Mouse (Mus musculus): ENCODE results near the gene Atg9b.

Atg9b gene

DNA sequence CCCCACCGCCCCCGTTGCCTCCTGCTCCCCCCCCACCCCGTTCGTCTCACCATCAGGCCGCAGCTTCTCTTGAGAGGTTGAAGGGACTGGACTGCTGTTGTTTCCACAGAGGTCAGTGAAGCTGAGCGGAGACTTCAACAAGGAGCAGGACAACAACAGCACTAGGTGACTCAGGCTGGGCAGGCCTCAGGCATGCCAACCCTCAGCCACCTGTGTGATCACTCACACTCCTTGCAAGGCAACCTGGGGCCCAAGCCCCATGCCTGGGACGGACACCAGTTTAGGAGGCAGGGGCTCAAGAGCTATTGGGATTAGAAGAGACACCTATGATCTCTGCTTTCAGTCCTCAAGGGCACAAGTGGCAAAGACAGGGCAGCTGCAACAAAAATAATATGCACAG lies at the start of gene Atg9b:
Atg9b (minus strand) TSS at position 280 of the 400 bp plus-strand sequence.
- no peak for DNase-seq

DNA sequence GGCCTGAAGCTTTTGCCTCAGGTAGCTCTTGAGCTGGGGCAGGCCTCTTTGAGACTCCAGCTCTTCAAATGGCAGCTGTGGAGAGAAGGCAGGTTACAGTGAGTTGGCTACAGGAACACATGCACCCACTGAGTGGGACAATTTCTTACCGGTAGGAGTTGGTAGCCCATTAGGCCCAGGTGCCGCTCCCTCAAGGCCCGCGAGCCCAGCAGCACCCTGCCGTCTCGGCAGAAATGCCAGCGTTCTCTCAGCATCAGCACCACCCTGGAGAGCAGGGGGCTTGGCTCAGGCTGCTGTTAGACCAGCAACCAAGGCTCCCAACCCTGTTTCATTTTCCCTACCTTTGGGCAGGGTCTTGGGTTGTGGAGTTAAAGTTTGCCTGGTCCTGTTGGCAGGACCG lies 49.2 kb upstream of the Atg9b start:
- peak; percentile 92 for DNase-seq

DNA sequence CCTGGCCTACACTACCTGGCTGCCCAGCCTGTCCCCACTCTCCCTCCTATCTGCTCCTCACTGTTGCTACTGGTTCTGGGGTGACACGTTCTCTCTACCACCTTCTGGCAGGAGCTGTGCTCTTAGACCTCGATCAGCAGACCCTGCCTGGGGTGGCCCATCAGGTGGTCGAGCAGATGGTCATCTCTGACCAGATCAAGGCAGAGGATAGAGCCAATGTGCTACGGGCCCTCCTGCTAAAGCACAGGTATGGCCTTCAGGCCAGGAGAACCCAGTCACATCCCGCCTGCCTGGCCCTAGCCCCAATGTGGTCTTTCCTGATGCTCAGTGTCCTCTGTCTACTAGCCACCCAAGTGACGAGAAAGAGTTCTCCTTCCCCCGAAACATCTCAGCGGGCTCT lies 42.0 kb upstream of the Atg9b start:
- peak; percentile 90 for DNase-seq

DNA sequence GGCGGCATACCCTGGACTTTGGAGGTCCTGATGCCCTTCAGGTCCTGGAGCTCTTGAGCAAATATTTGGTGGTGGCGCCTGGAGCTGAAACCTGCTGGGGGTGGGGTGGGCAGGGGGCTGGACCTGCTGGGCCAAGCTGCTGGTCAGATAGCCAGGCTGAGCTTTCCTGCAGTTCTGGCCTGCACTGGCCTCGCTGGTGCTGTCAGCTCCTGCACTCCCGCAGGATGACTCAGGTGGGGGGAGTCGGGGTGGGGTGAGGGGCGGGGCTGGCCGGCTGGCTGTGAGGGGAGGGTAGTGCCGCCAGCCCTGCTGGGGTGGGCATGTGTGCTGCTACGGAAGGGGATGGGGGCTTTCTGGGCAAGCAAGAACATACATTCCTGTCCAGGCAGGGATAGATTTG lies 36.7 kb upstream of the Atg9b start:
- DNase-seq: no peak

DNA sequence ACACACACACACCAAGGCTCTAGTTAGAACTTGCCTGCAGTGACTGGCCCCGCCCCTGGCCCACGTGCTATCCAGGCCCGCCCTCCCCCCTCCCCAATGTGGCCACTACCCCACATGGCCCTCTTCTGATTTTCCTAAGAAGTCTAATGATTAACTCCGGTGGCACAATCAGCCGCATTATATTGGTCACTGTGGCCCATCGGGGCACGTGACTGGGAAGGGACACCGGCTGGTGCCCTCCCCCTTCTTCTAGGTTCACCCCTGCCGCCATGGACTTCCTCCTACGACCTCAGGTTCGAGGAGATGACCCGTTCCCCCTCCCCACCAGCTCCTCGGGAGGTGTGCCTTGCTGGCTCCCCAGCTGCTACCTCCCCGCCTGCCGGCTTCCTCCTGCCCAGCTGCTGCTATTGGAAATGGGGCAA lies 36.0 kb upstream of the Atg9b start:
- DNase-seq: peak; percentile 90

DNA sequence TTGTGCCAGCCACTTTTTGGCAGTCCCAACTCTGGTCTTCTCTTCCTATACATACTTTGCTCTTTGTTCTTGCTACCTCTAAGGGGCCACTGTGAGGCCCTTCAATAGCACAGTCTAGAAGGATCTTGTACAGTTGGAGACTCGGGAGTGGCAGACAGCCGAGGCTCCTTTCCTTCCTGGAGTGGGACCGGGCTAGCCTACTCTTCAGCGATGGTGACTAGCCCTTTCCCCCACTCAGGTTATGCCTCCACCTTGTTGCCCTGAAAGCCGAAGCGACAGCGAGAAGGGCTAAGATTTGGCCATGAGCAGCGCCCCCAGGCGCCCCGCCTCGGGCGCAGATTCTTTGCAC lies 35.3 kb upstream of the Atg9b start:
- peak; percentile 92 for DNase-seq

DNA sequence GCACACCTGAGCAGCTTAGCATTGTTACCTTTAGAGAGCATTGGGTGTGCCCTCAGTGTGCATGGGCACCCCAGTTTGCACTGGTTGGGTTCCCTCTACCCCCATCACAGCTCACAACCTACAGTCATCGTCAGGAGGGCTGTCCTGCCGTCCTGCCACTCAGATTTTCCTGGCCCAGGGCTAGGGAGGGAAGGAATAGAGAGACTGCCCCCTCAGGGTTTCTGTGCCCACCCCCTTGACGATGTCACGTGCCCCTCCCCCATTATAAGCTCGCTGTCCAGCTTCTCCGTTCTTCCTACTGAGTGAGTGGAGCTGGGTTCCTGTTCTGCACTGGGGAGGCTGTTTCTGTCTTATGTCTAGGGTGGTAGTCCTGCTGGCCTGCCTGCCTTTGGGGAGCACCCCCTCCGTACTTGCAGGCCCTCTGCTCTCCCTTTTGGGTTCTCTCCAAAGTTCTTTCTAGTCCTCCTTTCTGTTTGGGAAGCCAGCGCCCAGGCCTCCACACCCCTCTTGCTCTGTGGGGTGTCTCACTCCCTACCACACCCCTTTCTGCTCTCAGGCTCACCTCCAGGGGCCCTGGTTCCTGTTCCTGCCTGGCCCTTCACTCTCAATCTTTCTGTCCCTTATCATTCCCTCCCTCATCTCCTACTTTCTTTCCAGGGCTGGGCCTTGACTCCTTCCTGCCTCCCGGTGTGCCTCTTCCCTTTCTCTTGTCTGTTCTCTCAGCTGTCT lies 34.8 kb upstream of the Atg9b start:
- DNase-seq: peak; percentile 94

DNA sequence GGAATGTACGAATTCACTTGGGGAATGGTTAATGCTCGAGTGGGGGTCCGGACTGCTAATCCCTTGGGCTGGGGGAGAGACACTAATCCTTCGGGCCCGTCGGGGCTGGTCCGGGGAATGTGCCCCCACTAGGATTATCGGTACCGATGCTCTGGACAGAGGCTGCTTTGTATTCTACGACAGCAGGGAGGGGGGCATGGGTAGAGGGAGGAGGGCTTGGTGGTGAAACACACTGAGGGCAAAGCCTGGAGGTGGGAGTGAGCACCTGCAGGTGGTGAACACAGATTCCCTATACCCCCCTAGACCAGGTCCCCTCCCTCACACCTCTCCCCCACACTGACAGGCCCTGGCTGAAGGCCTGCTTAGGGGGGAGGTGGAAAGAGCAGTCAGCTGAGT lies 34.1 kb upstream of the Atg9b start:
- peak; percentile 97 for DNase-seq

DNA sequence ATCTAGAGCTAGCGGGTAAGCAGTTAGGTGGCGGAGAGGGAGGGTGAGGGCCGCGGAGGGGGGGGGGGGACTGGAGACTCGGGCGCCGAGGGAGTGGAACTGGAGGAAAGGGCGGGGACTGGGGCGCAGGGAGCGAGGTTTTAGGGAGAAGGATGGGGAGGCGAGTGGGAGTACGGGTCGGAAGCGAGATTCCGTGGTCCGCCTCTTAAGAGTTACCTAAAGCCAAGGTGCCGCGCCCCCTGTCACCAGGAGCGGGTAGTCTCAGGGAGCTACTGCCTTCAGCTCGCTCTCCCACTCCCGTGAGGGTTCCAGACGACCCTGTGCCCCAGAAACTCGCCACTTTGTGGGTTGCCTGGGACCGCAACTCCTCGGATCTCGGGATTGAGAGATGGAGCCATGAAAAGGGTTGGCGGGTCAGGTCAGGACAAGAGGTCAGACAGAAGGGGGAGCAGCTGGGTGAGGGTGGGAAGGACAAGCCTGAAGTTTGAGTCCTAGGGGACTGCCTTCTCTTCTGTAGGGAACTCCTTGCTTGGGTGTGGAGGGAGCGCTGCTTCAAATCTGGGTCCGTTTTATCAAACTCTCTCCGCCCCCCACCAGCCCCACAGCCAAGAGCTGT lies 33.6 kb upstream of the Atg9b start:
- DNase-seq: no peak

DNA sequence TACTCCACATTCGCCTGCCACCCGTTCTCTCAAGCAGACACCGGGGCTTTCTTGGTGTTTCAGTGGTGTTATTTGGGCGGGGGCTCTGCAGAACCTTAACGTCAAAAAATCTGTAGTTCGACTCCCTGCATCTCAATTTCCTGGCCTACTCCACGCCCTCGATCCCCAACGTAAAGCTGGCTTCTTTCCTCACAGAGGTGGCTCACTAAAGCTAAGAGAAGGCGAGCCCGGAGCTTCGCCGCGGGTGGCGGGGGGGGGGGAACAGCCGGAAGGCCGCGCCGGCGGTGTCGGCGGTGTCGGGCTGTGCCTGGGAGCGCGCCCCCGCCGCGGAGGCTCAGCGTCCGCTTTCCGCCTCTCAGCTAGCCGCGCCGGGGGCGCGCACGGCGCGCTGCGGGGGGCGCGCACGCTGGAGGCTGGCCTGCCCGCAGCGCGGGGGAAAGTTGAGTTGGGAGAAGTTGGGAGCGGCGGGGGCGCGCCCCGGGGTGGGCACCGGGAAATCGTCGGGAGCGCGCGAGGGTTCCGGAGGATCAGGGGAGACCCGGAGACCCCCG lies 33.0 kb upstream of the Atg9b start:
- DNase-seq: peak; percentile 99

DNA sequence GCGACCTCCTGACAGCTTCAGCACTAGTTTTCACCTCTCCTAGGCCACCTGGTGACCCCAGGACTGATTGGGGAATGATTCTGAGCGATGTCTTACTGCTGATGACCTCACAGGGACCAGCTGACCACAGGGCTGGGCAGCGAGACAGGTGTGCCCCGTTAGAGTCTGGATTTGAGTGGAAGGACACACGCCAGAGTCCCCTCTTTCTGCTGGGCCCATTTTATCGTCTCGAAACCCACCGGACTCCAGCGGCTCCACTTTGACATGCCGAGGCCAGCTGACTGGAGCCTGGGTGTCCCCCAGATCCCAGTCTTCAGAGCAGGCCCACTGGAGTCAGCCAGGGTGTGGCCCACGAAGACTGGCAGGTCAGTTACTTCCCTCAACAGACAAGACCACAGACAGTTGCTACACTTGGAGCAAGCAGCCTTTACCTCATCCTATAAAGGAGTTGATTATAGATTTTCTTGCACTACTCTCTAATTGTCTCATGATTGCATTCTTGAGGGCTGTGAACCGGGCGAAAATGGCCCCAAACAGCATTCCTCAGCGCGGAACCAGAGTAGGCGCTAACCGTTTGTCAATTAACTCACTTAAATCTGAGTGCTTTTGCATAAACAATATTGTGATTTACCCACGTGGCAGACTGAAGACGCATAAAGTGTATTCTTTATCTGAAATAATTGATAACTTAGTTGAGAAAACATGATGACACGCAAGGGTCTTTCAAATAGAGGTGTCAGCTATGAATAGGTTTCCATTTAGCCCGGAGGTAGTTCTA lies 32.2 kb upstream of the Atg9b start:
- DNase-seq: no peak

DNA sequence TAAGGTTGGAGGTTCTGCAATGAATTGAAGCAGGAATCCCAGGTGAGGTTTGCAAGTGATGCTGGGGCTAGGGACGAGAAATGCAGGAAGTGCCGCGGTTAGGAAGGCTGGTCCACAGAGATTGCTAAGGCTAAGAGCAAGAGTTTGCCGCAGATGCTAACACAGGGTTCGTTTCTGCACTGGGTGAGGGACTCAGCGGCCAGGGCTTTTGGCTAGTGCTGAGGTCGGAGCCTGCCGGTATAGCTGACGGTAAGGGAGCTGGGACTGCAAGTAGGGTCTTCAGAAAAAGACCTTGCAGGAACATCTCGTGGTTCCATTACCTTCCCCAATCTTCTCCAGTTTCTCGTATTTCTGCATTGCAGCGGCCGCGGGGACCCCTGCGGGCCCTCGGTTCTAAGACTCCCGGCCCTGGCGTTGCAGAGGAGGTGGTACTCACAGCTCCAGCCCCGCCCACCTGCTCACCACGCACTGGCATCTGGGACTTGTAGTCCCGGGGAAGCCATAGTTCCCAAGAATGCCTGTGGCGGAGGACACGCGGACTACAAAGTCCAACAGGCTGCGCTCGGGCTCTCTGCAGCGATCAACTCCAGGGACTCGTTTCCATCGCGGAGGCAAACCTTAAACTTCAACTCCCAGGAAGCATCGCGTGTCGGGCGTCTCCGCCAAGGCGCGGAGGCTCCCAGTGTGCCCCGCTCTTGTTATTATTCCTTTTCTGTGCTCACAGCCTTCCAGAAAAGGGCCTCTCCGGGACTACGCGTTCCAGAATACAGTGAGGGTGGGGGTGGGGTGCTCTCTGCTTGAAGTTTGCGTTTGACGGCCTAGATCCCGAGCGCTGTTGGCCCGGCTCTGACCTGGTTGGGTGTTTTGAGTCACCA lies 31.4 kb upstream of the Atg9b start, which contains the start of the genes Cdk5 and Slc4a2:
Cdk5 (minus strand) TSS at position 402 of the 875 bp plus-strand sequence.
Slc4a2 (plus strand) TSS at position 709 of the 875 bp plus-strand sequence.
- DNase-seq: peak; percentile 100

DNA sequence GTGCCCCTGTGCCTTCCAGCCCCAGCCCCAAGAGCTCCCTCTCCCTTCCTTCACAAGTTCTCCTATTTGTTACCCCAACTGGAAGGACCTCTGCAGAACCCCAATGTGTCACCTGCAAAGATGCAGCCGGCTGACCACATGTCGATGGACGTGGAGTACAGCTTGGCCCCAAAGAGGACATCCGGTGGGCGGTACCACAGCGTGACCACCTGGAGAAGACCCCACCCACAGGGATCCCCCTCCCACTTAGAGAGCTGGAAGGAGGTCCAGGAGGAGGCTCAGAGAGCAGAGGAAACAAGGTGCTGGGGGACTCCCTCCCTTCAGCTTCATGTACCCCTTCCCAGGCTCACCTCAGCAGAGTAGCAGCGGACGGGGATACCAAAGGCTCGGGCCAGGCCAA lies 28.4 kb upstream of the Atg9b start:
- DNase-seq: peak; percentile 91

DNA sequence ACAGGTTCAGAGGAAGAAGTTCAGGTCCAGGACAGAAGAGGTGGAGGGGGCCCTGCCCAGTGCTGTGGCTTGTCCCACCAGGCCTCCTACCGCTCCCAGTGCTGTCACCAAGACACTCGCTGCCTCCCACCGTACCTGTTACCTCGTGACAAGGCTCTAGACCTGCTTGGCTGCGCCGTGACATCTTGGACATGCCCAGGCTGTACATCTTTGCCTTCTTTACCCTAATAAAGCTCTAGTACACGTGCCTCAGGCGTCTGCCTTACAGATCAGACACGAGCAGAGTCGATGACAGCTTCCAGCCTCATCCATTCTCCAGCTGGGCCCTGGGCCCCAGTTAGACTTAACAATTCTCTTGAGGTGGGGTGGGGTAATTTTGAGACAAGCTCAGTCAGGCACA lies 25.6 kb upstream of the Atg9b start:
- peak; percentile 90 for DNase-seq

DNA sequence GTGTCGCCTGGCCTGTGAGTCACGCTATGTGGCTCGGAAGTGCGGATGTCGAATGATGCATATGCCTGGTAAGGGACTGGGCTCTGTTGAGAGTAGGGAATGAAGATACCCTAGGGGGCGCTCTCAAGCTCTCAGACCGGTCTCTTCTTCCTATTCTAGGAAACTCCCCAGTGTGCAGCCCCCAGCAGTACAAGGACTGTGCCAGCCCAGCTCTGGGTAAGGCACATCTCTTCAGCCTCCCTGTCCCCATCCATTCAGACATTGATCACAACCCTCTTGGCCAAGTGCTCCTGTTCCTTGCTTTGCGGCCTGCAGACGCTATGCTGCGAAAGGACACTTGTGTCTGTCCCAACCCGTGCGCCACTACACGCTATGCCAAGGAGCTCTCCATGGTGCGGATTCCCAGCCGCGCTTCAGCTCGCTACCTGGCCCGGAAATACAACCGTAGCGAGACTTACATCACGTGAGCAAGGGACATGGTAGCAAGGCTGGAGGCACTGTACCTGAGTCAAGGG lies 24.3 kb upstream of the Atg9b start:
- DNase-seq: peak; percentile 96

DNA sequence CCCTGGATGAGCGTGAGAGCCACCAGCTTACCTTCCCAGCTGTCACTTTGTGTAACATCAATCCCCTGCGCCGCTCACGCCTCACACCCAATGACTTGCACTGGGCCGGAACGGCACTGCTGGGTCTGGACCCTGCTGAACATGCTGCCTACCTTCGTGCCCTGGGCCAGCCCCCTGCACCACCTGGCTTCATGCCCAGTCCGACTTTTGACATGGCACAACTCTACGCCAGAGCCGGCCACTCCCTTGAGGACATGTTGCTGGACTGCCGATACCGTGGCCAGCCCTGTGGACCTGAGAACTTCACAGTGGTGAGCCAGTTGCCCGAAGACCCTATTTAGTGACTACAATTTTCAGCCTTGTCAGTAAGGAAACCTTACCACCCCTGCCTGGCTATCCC lies 22.0 kb upstream of the Atg9b start:
- DNase-seq: peak; percentile 90

DNA sequence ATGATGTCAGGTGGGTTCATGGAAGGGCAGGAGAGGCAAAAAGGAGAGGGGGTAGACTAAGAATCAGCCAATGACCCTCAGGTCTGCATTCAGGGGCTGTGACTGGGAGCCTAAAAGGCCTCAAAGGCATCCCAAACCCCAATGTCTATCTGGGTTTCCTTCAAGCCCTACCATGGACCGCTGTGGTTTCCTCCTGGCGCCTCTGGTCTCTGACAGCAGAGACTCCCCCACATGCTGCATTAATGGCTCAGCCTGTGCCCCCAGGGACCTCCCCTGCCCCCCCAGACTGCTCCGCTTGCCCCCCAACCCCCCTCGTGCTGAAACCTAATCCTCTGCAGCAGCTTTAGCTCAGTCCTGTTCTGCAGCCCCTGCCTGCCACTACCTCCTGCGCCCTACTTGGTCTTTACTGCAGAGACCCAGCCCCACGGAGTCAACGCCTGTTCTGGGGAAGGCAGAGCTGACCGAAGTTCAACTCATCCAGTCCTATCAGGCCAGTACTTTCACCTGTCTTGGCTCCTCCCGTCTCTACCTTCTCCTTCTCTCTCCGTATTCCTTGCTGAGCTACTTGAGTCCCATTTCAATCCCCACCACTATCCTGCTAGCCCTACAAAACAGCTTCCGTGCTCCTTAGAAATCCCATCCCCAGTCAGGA lies 21.2 kb upstream of the Atg9b start, which contains the start of gene Asic3:
Asic3 (plus strand) TSS at position 351 of the 652 bp plus-strand sequence.
- DNase-seq: no peak

DNA sequence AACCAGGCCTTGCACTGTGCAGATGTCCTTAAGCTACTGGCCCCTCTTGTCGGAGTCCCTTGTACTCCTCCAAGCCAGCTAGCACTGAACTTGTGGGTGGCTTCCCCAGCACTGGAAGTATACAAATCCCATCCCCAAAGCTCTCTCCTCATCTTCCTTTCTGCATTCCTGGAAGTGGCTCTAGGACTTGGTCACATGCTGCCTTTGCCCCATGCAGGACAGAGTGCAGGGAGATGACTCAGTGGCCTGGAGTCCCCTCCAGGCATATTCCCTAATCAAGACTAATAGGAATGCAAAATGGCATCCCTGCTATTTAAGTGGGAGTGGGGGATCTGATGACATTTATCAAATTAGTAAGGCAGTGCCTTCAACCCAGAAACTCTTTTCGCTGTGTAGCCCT lies 20.1 kb upstream of the Atg9b start:
- no peak for DNase-seq

DNA sequence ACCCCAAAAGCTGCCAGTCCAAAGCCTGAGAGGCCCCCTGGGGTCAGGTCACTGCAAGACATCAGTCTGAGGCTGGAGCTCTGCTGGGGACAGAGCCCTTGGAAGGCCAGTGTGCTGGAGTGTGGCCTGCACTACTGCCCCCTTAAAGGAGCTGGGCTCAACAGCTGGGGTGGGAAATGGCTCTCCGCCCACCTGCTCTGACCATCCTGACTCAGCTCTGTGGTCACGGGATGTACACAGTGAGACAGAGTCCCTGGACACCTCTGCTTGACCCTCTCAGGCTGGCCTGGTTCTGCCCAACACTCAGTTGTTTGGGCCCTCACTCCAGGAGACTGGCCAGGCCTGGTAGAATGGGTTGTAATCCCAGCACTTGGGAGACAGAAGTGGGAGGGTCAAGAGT lies 17.5 kb upstream of the Atg9b start:
- no peak for DNase-seq

DNA sequence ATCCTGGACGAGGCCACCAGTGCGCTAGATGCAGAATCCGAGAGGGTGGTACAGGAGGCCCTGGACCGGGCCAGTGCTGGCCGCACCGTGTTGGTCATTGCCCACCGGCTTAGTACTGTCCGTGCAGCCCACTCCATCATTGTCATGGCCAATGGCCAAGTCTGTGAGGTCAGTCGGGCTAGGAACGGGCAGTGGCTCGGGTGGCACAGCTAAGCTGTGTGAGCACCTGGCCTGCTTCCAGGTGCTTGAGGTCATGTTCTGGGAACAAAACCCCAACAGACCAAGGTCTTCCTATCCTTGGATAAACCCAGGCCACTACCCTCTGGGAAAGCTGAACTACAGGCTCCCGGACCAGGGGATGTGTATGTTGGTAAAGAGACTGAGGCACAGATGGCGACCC lies 16.7 kb upstream of the Atg9b start:
- DNase-seq: peak; percentile 92

DNA sequence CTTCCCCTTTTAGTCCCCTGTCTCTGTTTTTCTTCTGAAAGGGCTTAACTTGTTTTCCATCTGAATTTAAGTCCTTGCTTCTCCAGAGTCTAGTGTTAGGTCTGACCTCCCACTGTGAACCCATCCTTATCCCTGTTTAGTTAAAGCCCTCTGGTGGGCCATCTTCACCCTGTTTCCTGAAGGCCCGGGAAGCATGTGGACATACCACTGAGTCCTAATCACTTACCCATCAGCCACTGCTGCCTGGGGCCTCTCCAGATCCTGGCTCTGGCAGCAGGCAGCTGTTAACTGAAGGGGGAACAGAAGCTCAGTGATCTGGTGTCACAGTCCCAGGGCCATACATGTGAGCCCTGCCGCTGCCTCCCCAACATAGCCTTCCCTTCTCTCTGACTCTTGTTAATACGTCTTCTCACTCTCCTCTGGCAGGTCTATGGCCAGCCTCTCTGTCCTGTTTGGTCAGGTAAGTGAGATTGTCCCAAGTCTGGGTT lies 13.5 kb upstream of the Atg9b start:
- DNase-seq: no peak

Data from heart, adult 11 months (tissue).